Mouse (Mus musculus): Measurements from ENCODE around the gene Nup88.
"Not testable (repeated sequence)": the region's sequence is repeated elsewhere in the genome, so short reads cannot be mapped to it uniquely, and the experiment has no call there.

The Nup88 gene

DNA sequence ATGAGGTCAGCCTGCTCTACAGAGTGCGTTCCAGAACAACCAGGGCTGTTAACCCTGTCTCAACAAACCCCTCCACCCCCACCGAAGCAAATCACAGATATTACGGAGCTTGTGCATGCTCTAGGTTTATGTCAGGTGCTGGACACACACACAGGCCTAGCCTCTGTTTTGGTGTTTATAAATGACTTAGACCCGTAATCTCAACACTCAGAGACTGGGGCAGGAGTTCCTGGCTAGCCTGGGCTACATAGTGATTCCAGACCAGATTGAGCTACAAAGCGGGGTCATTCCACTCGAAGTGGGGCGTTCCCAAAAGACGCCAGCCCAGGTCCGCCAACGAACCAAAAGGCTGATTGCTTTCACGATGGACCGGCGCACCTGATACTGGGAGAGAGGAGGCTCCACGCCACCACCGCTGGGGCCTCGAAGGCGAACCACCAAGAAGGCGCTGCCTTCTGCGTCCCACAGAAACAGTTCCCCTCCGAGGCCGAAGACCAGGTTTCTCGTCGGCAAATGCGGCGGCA is 440 bp downstream of the Nup88 start:
- peak; percentile 50 for DNase-seq

GRCm38 (mm10) chr11:70964222-70964907 is 5.4 kb downstream of the Nup88 start:
- no peak for DNase-seq

DNA sequence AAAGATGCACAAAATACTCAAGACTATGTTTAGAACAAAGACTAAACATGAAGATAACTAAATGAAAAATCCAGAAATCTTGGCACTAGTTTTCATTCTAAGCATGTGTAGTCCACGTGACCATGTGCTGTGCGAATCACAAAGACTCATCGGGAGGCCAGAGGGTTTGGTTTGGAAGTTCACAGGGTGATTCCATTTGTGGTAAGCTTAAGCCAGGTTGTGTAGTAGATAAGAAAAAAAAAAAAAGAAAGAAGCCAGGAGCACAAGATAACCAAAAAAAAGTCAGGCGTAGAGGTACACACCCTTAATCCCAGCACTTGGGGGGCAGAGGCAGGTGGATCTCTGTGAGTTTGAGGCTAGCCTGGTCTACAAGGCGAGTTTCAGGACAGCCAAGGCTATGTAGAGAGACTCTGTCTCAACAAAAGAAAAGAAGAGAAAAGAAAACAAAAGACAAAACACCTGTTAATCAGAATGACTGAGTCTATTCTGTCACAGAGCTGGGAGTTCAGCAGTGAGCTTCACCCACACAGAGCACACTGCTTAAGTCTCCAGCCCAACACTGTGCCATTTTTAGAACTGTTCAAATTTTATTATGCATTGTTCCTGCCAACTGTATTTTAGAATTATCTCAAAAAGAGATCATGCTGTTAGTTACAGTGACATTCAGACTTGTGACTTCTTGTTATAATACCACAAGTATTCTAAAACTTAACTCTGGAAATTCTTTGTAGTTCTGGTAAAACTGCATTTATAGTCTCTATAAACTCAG is 8.8 kb downstream of the Nup88 start:
- no peak for DNase-seq

- no peak for DNase-seq
Observed at GRCm38 (mm10) chr11:70954711-70955110, 15.1 kb downstream of the Nup88 start.

DNA sequence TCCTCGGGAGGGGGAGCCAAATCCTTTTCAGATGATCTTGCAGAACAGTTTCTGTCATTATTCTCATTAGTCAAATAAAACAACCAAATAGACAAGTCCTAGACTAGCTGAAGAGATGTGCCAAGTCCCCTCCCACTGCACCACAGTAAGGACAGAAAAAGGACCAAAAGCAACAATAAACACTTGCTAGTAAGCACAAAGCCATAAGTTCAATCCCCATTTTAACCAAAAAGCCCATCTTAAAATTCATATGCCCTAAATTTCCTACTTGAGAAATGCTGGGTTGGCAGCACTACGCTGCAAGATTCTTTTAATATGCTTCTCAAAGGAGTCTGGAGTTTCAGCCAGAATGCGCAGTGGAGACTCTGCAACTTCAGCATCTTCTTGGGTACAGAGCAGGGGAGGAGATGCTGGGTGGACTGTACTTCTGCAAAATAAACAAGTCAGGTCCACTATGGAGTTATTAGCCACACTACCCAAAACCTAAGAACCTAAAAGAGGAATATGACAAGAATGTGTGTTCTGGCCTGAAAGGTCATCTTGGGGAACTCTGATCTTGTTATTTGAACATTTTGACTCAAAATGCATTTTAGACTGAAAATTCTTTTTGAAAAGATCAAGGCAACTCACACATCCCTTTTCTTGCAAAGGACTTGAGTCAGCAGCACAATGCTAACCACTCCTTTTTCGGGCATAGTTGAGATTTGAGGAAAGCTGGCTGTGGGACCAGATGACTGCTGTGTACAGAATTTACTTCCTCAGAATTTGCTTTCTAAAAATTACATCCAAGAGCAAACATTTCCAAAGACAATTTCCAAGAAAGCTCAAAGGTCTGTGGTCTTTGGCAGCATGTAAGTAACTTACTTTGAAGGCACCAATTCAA is 24.6 kb downstream of the Nup88 start:
- DNase-seq: no peak

- peak; percentile 11 for DNase-seq
Observed at GRCm38 (mm10) chr11:70943651-70944050, 26.1 kb downstream of the Nup88 start.

DNA sequence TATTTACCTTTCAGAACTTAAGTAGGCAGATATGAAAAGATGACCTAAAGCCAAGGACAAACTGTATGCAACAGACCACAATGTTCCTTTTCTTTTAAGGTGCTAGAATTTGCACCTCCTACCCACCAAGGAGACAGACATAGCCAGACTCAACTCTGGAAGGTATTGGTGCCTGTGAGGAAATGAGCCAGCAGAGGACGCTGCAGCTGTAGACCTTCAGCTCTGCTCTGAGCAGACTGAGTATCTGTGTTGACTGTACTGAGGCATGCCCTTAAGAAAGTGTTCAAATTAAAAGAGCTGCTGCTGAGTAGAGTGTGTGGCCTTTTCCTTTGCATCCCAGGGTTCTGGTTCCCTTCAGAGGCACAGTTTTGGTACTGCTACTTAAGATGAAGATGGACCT is 27.2 kb downstream of the Nup88 start:
- DNase-seq: no peak

- DNase-seq: peak; percentile 9
Observed at GRCm38 (mm10) chr11:70935316-70935715, 34.5 kb downstream of the Nup88 start.

GRCm38 (mm10) chr11:70931461-70931860 is 38.3 kb downstream of the Nup88 start:
- DNase-seq: no peak

- DNase-seq: no peak
Observed at GRCm38 (mm10) chr11:70919524-70919923, 50.2 kb downstream of the Nup88 start.

GRCm38 (mm10) chr11:70917896-70918295 is 51.9 kb downstream of the Nup88 start:
- DNase-seq: no peak

- no peak for DNase-seq
Observed at GRCm38 (mm10) chr11:70911920-70912319, 57.9 kb downstream of the Nup88 start.

GRCm38 (mm10) chr11:70911323-70911722 is 58.5 kb downstream of the Nup88 start:
- no peak for DNase-seq

GRCm38 (mm10) chr11:70906681-70907080 is 63.1 kb downstream of the Nup88 start:
- DNase-seq: no peak

DNA sequence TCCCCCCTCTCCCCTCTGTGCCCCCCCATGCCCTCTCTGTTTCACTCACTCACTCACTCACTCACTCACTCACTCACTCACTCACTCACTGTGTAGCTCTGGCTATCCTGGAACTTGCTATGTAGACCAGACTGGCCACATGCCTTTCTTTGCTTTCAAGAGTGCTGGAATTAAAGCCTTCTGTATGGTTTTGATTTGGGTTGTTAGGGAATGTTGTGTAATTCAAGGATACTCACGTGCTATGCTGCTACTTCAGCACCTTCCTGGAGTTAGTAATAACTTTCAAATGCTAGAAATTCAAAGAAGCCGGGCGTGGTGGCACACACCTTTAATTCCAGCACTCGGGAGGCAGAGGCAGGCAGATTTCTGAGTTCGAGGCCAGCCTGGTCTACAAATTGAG is 71.6 kb downstream of the Nup88 start:
- not testable (repeated sequence) for DNase-seq

DNA sequence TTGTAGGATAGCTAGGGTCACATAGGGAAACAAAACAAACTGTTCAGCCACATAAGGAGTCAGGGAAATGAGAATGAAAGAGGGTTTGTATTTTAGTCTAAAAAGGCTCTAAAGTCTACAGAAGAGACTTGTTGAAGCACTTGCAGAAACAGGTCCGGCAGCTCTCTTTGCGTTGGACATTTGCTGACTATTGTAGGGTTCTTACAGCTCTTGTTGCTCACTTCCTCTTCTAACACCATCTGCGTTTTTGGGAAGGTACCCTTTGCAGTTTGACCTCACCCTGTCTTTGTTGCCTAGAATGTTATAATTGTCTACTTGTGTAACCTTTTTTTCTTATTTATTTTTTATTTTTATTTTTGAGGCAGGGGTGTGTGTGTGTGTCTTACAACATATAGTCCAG is 72.1 kb downstream of the Nup88 start:
- no peak for DNase-seq
